Mouse (Mus musculus): ENCODE results near the gene Gnaz. TPM values are rescaled to one million over a fixed set of nuclear protein-coding genes. Genes with fewer than 3 reads are reported as not detected.

Gene Gnaz
- polyA plus RNA-seq (2012; rRNA removed), result 76.3 and 76.4 TPM in 2 replicates

GRCm38 (mm10) chr10:74966850-74967451 is at the start of gene Gnaz:
TSS of gene Gnaz (plus strand) at chr10:74967177.
- peak; percentile 97 to 99 for DNase-seq (ENCODE audit: extremely low spot score in 1 of 2, low spot score in 1 of 2)

- DNase-seq (ENCODE audit: extremely low spot score in 1 of 2, low spot score in 1 of 2), result no peak
Measured at GRCm38 (mm10) chr10:74919277-74919676, 47.7 kb upstream of the Gnaz start.

- peak in 1 of 2 experiments; percentile 78 for DNase-seq (ENCODE audit: extremely low spot score in 1 of 2, low spot score in 1 of 2)
Measured at GRCm38 (mm10) chr10:74920853-74921567, 46.0 kb upstream of the Gnaz start.

- no peak for DNase-seq (ENCODE audit: extremely low spot score in 1 of 2, low spot score in 1 of 2)
Measured at GRCm38 (mm10) chr10:74921614-74922013, 45.4 kb upstream of the Gnaz start.

GRCm38 (mm10) chr10:74922763-74923162 is 44.2 kb upstream of the Gnaz start:
- peak; percentile 60 to 76 for DNase-seq (ENCODE audit: extremely low spot score in 1 of 2, low spot score in 1 of 2)

GRCm38 (mm10) chr10:74924274-74924673 is 42.7 kb upstream of the Gnaz start:
- no peak for DNase-seq (ENCODE audit: extremely low spot score in 1 of 2, low spot score in 1 of 2)

GRCm38 (mm10) chr10:74925324-74925723 is 41.7 kb upstream of the Gnaz start:
- peak in 1 of 2 experiments; percentile 86 for DNase-seq (ENCODE audit: extremely low spot score in 1 of 2, low spot score in 1 of 2)

- DNase-seq (ENCODE audit: extremely low spot score in 1 of 2, low spot score in 1 of 2), result no peak
Measured at GRCm38 (mm10) chr10:74928276-74928675, 38.7 kb upstream of the Gnaz start.

GRCm38 (mm10) chr10:74929578-74929977 is 37.4 kb upstream of the Gnaz start:
- DNase-seq (ENCODE audit: extremely low spot score in 1 of 2, low spot score in 1 of 2), result no peak

- DNase-seq (ENCODE audit: extremely low spot score in 1 of 2, low spot score in 1 of 2), result no peak
Measured at GRCm38 (mm10) chr10:74930541-74930940, 36.4 kb upstream of the Gnaz start.

- no peak for DNase-seq (ENCODE audit: extremely low spot score in 1 of 2, low spot score in 1 of 2)
Measured at GRCm38 (mm10) chr10:74931631-74932030, 35.3 kb upstream of the Gnaz start.

- DNase-seq (ENCODE audit: extremely low spot score in 1 of 2, low spot score in 1 of 2), result no peak
Measured at GRCm38 (mm10) chr10:74932487-74932886, 34.5 kb upstream of the Gnaz start.

GRCm38 (mm10) chr10:74933548-74934190 is 33.3 kb upstream of the Gnaz start:
- no peak for DNase-seq (ENCODE audit: extremely low spot score in 1 of 2, low spot score in 1 of 2)

- DNase-seq (ENCODE audit: extremely low spot score in 1 of 2, low spot score in 1 of 2), result no peak
Measured at GRCm38 (mm10) chr10:74934521-74934920, 32.5 kb upstream of the Gnaz start.

- peak in 1 of 2 experiments; percentile 48 for DNase-seq (ENCODE audit: extremely low spot score in 1 of 2, low spot score in 1 of 2)
Measured at GRCm38 (mm10) chr10:74935016-74935415, 32.0 kb upstream of the Gnaz start.

- DNase-seq (ENCODE audit: extremely low spot score in 1 of 2, low spot score in 1 of 2), result peak in 1 of 2 experiments; percentile 55
Measured at GRCm38 (mm10) chr10:74937003-74937790, 29.8 kb upstream of the Gnaz start.

- no peak for DNase-seq (ENCODE audit: extremely low spot score in 1 of 2, low spot score in 1 of 2)
Measured at GRCm38 (mm10) chr10:74938410-74938809, 28.6 kb upstream of the Gnaz start.

GRCm38 (mm10) chr10:74939300-74939699 is 27.7 kb upstream of the Gnaz start:
- DNase-seq (ENCODE audit: extremely low spot score in 1 of 2, low spot score in 1 of 2), result no peak

- DNase-seq (ENCODE audit: extremely low spot score in 1 of 2, low spot score in 1 of 2), result no peak
Measured at GRCm38 (mm10) chr10:74940795-74941194, 26.2 kb upstream of the Gnaz start.

- peak in 1 of 2 experiments; percentile 72 for DNase-seq (ENCODE audit: extremely low spot score in 1 of 2, low spot score in 1 of 2)
Measured at GRCm38 (mm10) chr10:74952830-74953443, 14.0 kb upstream of the Gnaz start.
